9 mouse cellular contexts compared by ENCODE assay signal in genomic region chr3:88756276-88756675, GRCm38 (mm10). TPM values are rescaled to one million over a fixed set of nuclear protein-coding genes. Genes with fewer than 3 reads are reported as not detected.
A peak's percentile ranks its signal among the peaks of the same experiment; 100 is the strongest.
DNase-seq lines count a peak whose midpoint lies in the region; ATAC-seq and TF ChIP-seq lines count a peak whose summit lies in the region.
"Had no signal": no experiment of that assay in that cellular context is flagged by ENCODE, and none has a peak within 500 bp of the region (broad histone marks: within the 10 kb centered on the region; RNA-seq: fewer than 3 reads in every experiment).

No protein-coding gene starts in this region.

- no peak overlapping the region for H3K9ac ChIP-seq in limb, embryonic 12.5 days (replicated peaks)
- peak overlapping the region; percentile 26 for H3K9ac ChIP-seq in forebrain, embryonic 14.5 days (ENCODE audit: low read length)

- DNase-seq in limb, embryonic 10.5 days (ENCODE audit: low spot score): no peak
- peak; percentile 70 for DNase-seq in forebrain, embryonic 14.5 days (ENCODE audit: low spot score)
- peak; percentile 39 to 63 for DNase-seq in layer of hippocampus, adult 2 months (ENCODE audit: low spot score in 2 of 2)
- no peak for DNase-seq in adrenal gland, adult 18-20 months (ENCODE audit: low spot score in 2 of 2)
- DNase-seq: lung, postnatal 10 days had no signal

- no peak for TF ChIP-seq CTCF in layer of hippocampus, adult 2 months (conservative IDR thresholded peaks at IDR 0.05)
- TF ChIP-seq CTCF in olfactory bulb, adult 2 months (IDR thresholded peaks at IDR 0.05; ENCODE audit: insufficient read depth, low read depth, low read length): no peak

- H3K4me3 ChIP-seq in limb, embryonic 12.5 days (replicated peaks): no peak overlapping the region
- H3K4me3 ChIP-seq in limb, embryonic 10.5 days: no peak overlapping the region
- no peak overlapping the region for H3K4me3 ChIP-seq in forebrain, embryonic 14.5 days (ENCODE audit: low read depth, low read length)
- peak overlapping the region; percentile 1; the same call in 1 of the 2 replicates for H3K4me3 ChIP-seq in layer of hippocampus, adult 2 months
- no peak overlapping the region for H3K4me3 ChIP-seq in olfactory bulb, adult 2 months (ENCODE audit: insufficient read depth, low read depth, low read length)

- WGBS in limb, embryonic 12.5 days: 57% methylated on average over 4 of the region's 4 CpGs
- 58% methylated on average over 4 of the region's 4 CpGs for WGBS in limb, embryonic 10.5 days
- 10% methylated on average over 4 of the region's 4 CpGs for WGBS in forebrain, embryonic 14.5 days
- 10% methylated on average over 4 of the region's 4 CpGs for WGBS in olfactory bulb, adult 2 months

- no peak for TF ChIP-seq POLR2A in olfactory bulb, adult 2 months (IDR thresholded peaks at IDR 0.05; ENCODE audit: insufficient read depth, low read depth, low read length)

- H3K9me3 ChIP-seq in limb, embryonic 12.5 days: no peaks in the 10 kb centered on the region
- no peaks in the 10 kb centered on the region for H3K9me3 ChIP-seq in limb, embryonic 10.5 days (replicated peaks)
- H3K9me3 ChIP-seq in forebrain, embryonic 14.5 days (replicated peaks; ENCODE audit: control insufficient read depth, low read length): no peaks in the 10 kb centered on the region

- peaks cover 7% of the 10 kb centered on the region for H3K4me1 ChIP-seq in limb, embryonic 12.5 days (replicated peaks)
- peaks cover 16% of the 10 kb centered on the region for H3K4me1 ChIP-seq in limb, embryonic 10.5 days
- H3K4me1 ChIP-seq in forebrain, embryonic 14.5 days (ENCODE audit: control insufficient read depth, insufficient read depth, low read length): peaks cover 34% of the 10 kb centered on the region
- peaks cover 37% of the 10 kb centered on the region for H3K4me1 ChIP-seq in olfactory bulb, adult 2 months (ENCODE audit: control insufficient read depth, insufficient read depth, low read length)

- no peak for ATAC-seq in limb, embryonic 12.5 days (ENCODE audit: insufficient number of reproducible peaks, insufficient read depth, low FRiP score, low TSS enrichment, low read depth)
- peak; percentile 60 for ATAC-seq in forebrain, embryonic 14.5 days
- ATAC-seq in erythroid progenitor cell, adult 5-6 weeks (replicated peaks; ENCODE audit: low FRiP score, poor library complexity, severe bottlenecking): no peak
- ATAC-seq: Patski had no signal

- no peaks in the 10 kb centered on the region for H3K27me3 ChIP-seq in limb, embryonic 12.5 days
- H3K27me3 ChIP-seq in limb, embryonic 10.5 days (ENCODE audit: low read depth, poor library complexity, severe bottlenecking): no peaks in the 10 kb centered on the region
- H3K27me3 ChIP-seq in forebrain, embryonic 14.5 days (replicated peaks; ENCODE audit: control insufficient read depth, insufficient read depth, low read length): no peaks in the 10 kb centered on the region
- H3K27me3 ChIP-seq: Patski had no signal

- peaks cover 64% of the 10 kb centered on the region for H3K36me3 ChIP-seq in limb, embryonic 12.5 days
- peaks cover 55% of the 10 kb centered on the region for H3K36me3 ChIP-seq in limb, embryonic 10.5 days
- peaks cover 83% of the 10 kb centered on the region for H3K36me3 ChIP-seq in forebrain, embryonic 14.5 days (ENCODE audit: control insufficient read depth, insufficient read depth, low read length)

- H3K27ac ChIP-seq in limb, embryonic 12.5 days: peak overlapping the region; percentile 45
- H3K27ac ChIP-seq in limb, embryonic 10.5 days: no peak overlapping the region
- peak overlapping the region; percentile 95 for H3K27ac ChIP-seq in forebrain, embryonic 14.5 days (ENCODE audit: low read depth, low read length)
- H3K27ac ChIP-seq in layer of hippocampus, adult 2 months: peak overlapping the region; percentile 88
- H3K27ac ChIP-seq in olfactory bulb, adult 2 months (ENCODE audit: insufficient read depth, low read depth, low read length): peak overlapping the region; percentile 71

- H3K4me2 ChIP-seq in limb, embryonic 12.5 days: no peak overlapping the region
- peak overlapping the region; percentile 12; the same call in 1 of the 2 replicates for H3K4me2 ChIP-seq in forebrain, embryonic 14.5 days (ENCODE audit: low read length)

RNA-seq across cellular contexts. Expression of gene Syt11, which starts 18.7 kb away (rescaled TPM):
- polyA plus RNA-seq in limb, embryonic 12.5 days (2016; fragmentation: Nextera tagmentation; extraction: Ambion mirVana): 32.0 and 36.8 TPM in 2 replicates
- polyA plus RNA-seq in limb, embryonic 10.5 days (2016; fragmentation: Nextera tagmentation; extraction: Ambion mirVana): 15.1 and 28.1 TPM in 2 replicates
- 188 and 214 TPM in 2 replicates for polyA plus RNA-seq in forebrain, embryonic 14.5 days (2014; fragmentation: Nextera tagmentation; extraction: Ambion mirVana)
- 100 to 1,000 TPM; 473 to 514 TPM for total RNA-seq in layer of hippocampus, adult 2 months (2021)
- polyA plus RNA-seq in olfactory bulb, adult 2 months (2012; ENCODE audit: insufficient read depth, insufficient read length, low replicate concordance, missing spikeins): 88.7 and 382 TPM in 2 replicates
- total RNA-seq in erythroid progenitor cell, adult 5-6 weeks (2015; ENCODE audit: low replicate concordance): 0.36 TPM in 1 of 2 replicates, not detected in the other
- 0.39 TPM in 1 of 2 replicates, not detected in the other for total RNA-seq in erythroid progenitor cell, adult 5-6 weeks (2017; ENCODE audit: low replicate concordance)
- 1 to 10 TPM; 8.3 to 10.0 TPM for total RNA-seq in adrenal gland, adult 18-20 months (2021)

RNA-seq across cellular contexts. Expression of gene Rit1, which starts 39.6 kb away (rescaled TPM):
- polyA plus RNA-seq in limb, embryonic 12.5 days (2016; fragmentation: Nextera tagmentation; extraction: Ambion mirVana): 39.7 and 41.2 TPM in 2 replicates
- polyA plus RNA-seq in limb, embryonic 10.5 days (2016; fragmentation: Nextera tagmentation; extraction: Ambion mirVana): 26.8 and 28.4 TPM in 2 replicates
- 57.8 and 59.0 TPM in 2 replicates for polyA plus RNA-seq in forebrain, embryonic 14.5 days (2014; fragmentation: Nextera tagmentation; extraction: Ambion mirVana)
- 10 to 100 TPM; 40.8 to 44.2 TPM for total RNA-seq in layer of hippocampus, adult 2 months (2021)
- polyA plus RNA-seq in olfactory bulb, adult 2 months (2012; ENCODE audit: insufficient read depth, insufficient read length, low replicate concordance, missing spikeins): not detected in 2 replicates
- total RNA-seq in erythroid progenitor cell, adult 5-6 weeks (2015; ENCODE audit: low replicate concordance): 13.0 and 20.2 TPM in 2 replicates
- 27.6 and 45.9 TPM in 2 replicates for total RNA-seq in erythroid progenitor cell, adult 5-6 weeks (2017; ENCODE audit: low replicate concordance)
- total RNA-seq in adrenal gland, adult 18-20 months (2021): 10 to 100 TPM; 52.2 to 59.9 TPM

Comparison
In these comparisons a context has a peak if more than half of its experiments do, and no peak if none do; other contexts are left out.
1. DNase-seq: peak in forebrain, embryonic 14.5 days (single experiment) and layer of hippocampus, adult 2 months (2 of 2); none in limb, embryonic 10.5 days (single experiment) and adrenal gland, adult 18-20 months (0 of 2).
2. RNA of gene Rit1, which starts 39.6 kb away (polyA plus RNA-seq): 57.8 to 59.0 TPM in forebrain, embryonic 14.5 days, 39.7 to 41.2 TPM in limb, embryonic 12.5 days and 26.8 to 28.4 TPM in limb, embryonic 10.5 days; not detected in olfactory bulb, adult 2 months; every median in the first group is over 10 times any median in the second.